Mouse (Mus musculus) embryonic fibroblast, embryonic 13.5 days (primary cell): ENCODE measurements at regions not wholly inside any gene's neighbourhood (a gene's known extent, or its start where the extent isn't known, plus 50 kb on each side); places are given as distances from the start of the nearest gene placed in this dataset.

Source experiments
- CTCF ChIP-seq: IDR thresholded peaks from 2 replicates; pipeline ENCODE4 v1.5.1; 2011; ENCODE audit warnings: mild to moderate bottlenecking, control low read depth, low read length, moderate library complexity, borderline replicate concordance; ENCODE audit not compliant: insufficient read depth
- POLR2A ChIP-seq: IDR thresholded peaks from 2 replicates; pipeline ENCODE4 v1.6.1; 2011; ENCODE audit warnings: low read depth, mild to moderate bottlenecking, control low read depth, low read length, moderate library complexity

GRCm38 (mm10) chr2:170261191-170261590 is 113.3 kb upstream of the Zfp217 start:
- no peak for TF ChIP-seq POLR2A
- TF ChIP-seq CTCF, result no peak
